Mouse (Mus musculus) myocyte (in vitro differentiated cells): ENCODE data around the gene Zfpm1.

Experiments
- CEBPB ChIP-seq: IDR thresholded peaks from 2 replicates; pipeline ENCODE4 v1.6.1; 2011; ENCODE audit warnings: mild to moderate bottlenecking, moderate library complexity; ENCODE audit not compliant: poor library complexity, insufficient read depth, severe bottlenecking
- E2F4 ChIP-seq: IDR thresholded peaks from one replicate; pipeline ENCODE4 v1.6.1; 2011; ENCODE audit warnings: mild to moderate bottlenecking, control low read depth, moderate library complexity; ENCODE audit not compliant: insufficient read depth
- MAX ChIP-seq: IDR thresholded peaks from one replicate; pipeline ENCODE4 v1.6.1; 2011; ENCODE audit warnings: low read depth, mild to moderate bottlenecking, control low read depth
- MYOD1 ChIP-seq, 3 experiments: IDR thresholded peaks; one replicate each; pipeline ENCODE4 v1.6.1; 2011; ENCODE audit warnings: control low read depth in 2 of 3, low read depth in 2 of 3, mild to moderate bottlenecking in 2 of 3, moderate library complexity in 1 of 3; ENCODE audit not compliant: insufficient read length in 2 of 3, control insufficient read depth in 1 of 3
- MYOG ChIP-seq, 3 experiments: IDR thresholded peaks; one replicate each; pipeline ENCODE4 v1.6.1; 2011; ENCODE audit warnings: control low read depth in 2 of 3, low read depth in 2 of 3, mild to moderate bottlenecking in 2 of 3; ENCODE audit not compliant: insufficient read length in 2 of 3, control insufficient read depth in 1 of 3, insufficient read depth in 1 of 3
- POLR2A ChIP-seq: IDR thresholded peaks from one replicate; pipeline ENCODE4 v1.6.1; 2011; ENCODE audit warnings: low read depth, mild to moderate bottlenecking, control low read depth, moderate library complexity; ENCODE audit not compliant: insufficient read length
- REST ChIP-seq: IDR thresholded peaks from one replicate; pipeline ENCODE4 v1.6.1; 2011; ENCODE audit warnings: mild to moderate bottlenecking, control low read depth, moderate library complexity; ENCODE audit not compliant: insufficient read depth, insufficient read length
- TCF12 ChIP-seq: IDR thresholded peaks from one replicate; pipeline ENCODE4 v1.6.1; 2011; ENCODE audit warnings: mild to moderate bottlenecking, control low read depth; ENCODE audit not compliant: poor library complexity, insufficient read depth, severe bottlenecking
- TCF3 ChIP-seq: IDR thresholded peaks from one replicate; pipeline ENCODE4 v1.6.1; 2011; ENCODE audit warnings: low read depth, control low read depth; ENCODE audit not compliant: insufficient read length

GRCm38 (mm10) chr8:122243310-122243709 lies 38.6 kb upstream of the Zfpm1 start:
- no peak for TF ChIP-seq POLR2A
- peak in 2 of 3 experiments; percentile 43 to 80 for TF ChIP-seq MYOD1 (IDR thresholded peaks at IDR 0.05; ENCODE audit: control insufficient read depth in 1 of 3, insufficient read length in 2 of 3, low read depth in 2 of 3)
- TF ChIP-seq TCF3: no peak
- no peak for TF ChIP-seq CEBPB
- peak; percentile 58 to 82 (median 60) for TF ChIP-seq MYOG (IDR thresholded peaks at IDR 0.05; ENCODE audit: control insufficient read depth in 1 of 3, insufficient read depth in 1 of 3, insufficient read length in 2 of 3, low read depth in 2 of 3)
- no peak for TF ChIP-seq E2F4
- no peak for TF ChIP-seq TCF12
- no peak for TF ChIP-seq MAX
- TF ChIP-seq REST: no peak
